Mouse (Mus musculus) v-Abl transformed pro-B cells (cell line): Measurements from ENCODE around the gene Ifna1.

Experiments
- in situ Hi-C, 2 experiments: fragments of 400-800 bp; cut with MboI; formaldehyde crosslinking; loops; one replicate each; pipeline ENCODE4 v1.15.1; 2025; ENCODE audit not compliant: unreplicated experiment in 2 of 2

The Ifna1 gene

DNA sequence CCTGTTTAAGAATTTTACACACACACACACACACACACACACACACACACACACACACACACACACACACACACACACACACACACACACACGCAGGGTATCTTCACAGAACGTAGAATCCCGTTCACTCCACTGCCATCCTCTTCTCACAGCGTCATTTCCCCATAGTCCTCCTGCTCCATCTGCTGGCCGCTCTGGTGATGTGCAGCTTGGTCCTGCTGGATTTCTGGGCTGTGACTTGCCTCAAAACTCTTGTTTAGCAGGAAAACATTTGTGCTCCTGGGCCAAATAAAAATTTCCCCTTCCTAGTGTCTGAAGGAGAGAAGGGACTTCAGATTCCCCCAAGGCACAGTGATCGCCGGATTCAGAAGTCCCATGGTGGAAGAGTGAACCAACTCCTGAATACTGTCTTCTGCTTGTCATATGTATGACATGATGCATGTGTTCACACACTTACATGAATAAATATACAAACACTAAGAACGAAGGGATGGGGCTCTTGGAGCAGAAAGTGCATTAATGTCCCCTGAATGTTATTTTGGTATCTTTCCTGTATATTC lies 17.6 kb downstream of the Ifna1 start:
- in situ Hi-C loops, result loop anchor here (10.0 to 25.0 kb wide), 2 partner anchors 163 to 420 kb away; partner anchors contain the start of gene Cdkn2a (in 1 of the 2)

GRCm38 (mm10) chr4:88867926-88868911 lies 18.3 kb downstream of the Ifna1 start:
- in situ Hi-C loops, result loop anchor here (10.0 to 25.0 kb wide), 2 partner anchors 163 to 419 kb away; partner anchors contain the start of gene Cdkn2a (in 1 of the 2)

DNA sequence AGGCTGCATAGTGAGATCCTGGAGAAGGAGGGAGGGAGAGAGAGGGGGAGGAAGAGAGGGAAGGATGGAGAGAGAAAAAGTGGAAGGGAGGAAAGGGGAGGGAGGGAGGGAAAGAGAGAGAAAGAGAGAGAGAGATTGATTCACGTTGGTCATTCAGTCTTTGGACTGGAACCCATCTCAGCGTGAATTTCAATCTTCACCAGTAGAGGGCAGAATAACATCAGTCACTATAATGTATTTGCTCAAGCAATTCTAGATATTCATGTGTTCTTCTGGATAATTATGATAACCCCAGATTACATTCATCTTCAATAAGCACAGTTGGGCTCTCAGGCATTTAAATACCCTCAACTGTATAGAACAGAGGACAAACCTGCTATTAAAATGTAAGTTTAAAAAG lies 22.8 kb downstream of the Ifna1 start:
- in situ Hi-C loops, result loop anchor here (5.0 to 25.0 kb wide), 5 partner anchors 255 to 822 kb away; partner anchors contain the start of gene Cdkn2a (in 1 of the 2)

DNA sequence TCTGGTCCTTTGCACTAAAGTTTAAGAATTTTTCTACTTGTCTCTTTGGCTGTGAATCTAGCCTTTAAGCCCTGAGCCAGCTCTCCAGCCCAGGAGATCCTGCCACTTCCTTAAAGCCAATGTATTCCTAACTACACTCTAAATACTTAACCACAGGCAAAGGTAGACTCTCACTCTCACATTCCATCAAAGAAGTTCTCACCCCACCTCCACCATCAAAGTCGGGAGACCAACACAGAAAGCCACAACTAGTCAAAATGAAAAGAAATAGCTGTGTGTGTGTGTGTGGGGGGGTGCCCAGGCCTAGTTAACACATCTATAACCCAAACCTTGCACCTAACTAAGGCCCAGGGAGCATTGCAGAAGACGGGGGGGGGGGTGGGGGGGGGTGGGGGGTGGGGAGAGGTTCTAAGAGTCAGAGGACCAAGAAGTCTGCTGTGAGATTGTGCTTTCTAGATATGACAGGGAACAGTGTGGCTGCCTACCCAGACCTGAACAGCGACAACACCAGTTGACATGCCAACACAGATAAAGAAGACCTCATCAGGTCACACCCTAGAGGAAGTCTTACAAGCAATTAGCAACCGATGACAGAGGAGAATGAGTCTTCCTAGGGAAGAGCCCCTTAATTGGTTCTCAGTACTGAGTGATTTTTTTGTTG lies 25.7 kb downstream of the Ifna1 start:
- in situ Hi-C loops, result loop anchor here (10.0 kb wide), 2 partner anchors 649 to 819 kb away; no protein-coding TSS in a partner anchor

DNA sequence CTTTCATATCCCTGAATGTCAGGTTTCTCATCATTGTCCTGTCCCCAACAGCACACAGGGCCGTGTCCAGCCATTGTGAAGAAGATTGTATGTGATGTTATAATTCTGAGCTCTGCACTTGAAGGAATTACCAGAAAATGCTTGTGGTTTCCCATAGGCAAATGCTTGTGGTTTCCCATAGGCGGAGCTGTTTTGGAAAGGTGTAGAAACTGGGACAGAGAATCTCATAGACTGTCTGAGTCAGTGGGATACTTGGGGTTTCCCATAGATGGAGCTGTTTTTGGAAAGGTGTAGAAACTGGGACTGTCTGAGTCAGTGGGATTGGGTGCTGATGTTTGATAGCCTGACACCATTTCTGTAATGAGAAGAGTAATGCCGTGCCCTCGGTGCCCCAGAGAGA lies 26.6 kb downstream of the Ifna1 start:
- in situ Hi-C loops, result loop anchor here (10.0 kb wide), 2 partner anchors 648 to 818 kb away; no protein-coding TSS in a partner anchor

DNA sequence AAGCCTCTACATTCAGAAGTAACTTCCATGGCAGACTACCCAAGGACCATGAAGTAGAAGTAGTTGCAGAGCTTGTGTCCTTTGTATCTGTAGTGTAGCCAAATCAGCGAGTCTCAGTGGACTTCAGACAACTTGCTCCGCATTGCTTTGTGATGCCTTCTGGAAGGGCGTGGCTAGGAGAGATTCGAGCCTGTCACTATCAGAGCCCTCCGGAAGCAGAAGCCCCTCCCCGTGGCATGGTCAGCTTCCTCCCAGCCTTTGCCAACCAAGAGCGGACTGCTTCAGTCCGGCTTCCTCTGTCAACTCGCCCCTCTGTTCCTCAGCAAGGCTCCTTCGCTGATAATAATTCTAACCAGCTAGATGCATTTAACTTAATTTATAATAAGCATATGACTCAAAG lies 28.4 kb downstream of the Ifna1 start:
- in situ Hi-C loops, result loop anchor here (10.0 kb wide), 2 partner anchors 647 to 817 kb away; no protein-coding TSS in a partner anchor

DNA sequence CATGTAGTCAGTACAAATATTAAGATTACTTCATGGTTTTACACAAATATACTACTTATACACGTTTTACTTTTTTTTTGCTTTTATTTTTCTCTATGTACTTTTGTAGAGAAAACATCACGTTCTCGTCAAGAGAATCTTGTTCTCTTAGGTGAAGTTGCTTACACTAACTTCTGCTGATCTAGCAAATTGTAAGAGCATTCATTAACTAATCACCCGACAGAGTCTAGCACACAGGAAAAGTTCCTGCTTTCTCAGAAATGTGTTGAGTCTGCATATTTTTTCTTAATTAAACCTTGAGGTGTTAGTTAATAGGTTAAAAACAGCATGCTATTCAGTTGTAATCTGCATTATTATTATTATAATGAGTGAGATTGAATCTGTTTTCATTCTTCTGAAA lies 28.9 kb downstream of the Ifna1 start:
- in situ Hi-C loops, result loop anchor here (10.0 kb wide), 2 partner anchors 646 to 816 kb away; no protein-coding TSS in a partner anchor

- in situ Hi-C loops, result no loop called here
These were observed 30.2 kb downstream of the Ifna1 start, which contains the start of gene Ifne for GRCm38 (mm10) chr4:88880101-88880500. Ifne (minus strand) TSS chr4:88880201.

GRCm38 (mm10) chr4:88888236-88888635 lies 38.3 kb downstream of the Ifna1 start:
- in situ Hi-C loops, result no loop called here

DNA sequence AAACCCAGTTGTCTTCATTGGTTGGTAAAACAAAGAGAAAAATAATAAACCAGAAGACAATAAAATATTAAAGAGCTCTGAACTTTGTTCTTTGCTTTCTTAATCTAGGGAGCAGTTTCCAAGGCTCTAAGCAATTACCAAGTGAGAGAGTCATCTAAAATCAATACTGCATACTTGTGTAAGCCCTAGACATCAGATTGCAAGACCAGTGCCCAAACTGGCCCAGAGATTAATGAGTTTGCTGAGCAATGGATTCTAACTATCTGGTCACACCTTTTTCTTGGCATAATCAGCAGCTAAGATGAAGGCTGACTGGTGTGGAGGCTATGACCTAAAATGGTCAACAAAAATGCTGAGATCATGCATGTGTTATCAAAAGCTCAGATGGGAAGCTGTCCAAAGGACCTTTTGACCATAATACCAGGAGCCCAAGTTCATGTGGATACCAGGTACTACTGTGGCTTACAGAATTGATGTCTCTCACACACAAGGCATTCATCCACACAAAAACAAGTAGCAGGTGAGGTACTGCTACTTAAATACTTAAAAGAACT lies 43.4 kb downstream of the Ifna1 start:
- in situ Hi-C loops, result no loop called here
